Mouse (Mus musculus) midbrain, postnatal 0 days (tissue): Measurements from ENCODE around the gene Gm5662. TPM values are rescaled to one million over a fixed set of nuclear protein-coding genes. Genes with fewer than 3 reads are reported as not detected.
A peak's percentile ranks its signal among the peaks of the same experiment; 100 is the strongest.
"Not testable (repeated sequence)": the region's sequence is repeated elsewhere in the genome, so short reads cannot be mapped to it uniquely, and the experiment has no call there.

Source experiments
- ATAC-seq: fragments of 200-750 bp; cut with Nextera tagmentation; 2 replicates; pipeline ENCODE4 v1.8.0; 2017; ENCODE audit warnings: moderate number of reproducible peaks, mild to moderate bottlenecking, moderate TSS enrichment, moderate library complexity; ENCODE audit not compliant: low FRiP score
- DNase-seq: peaks from one replicate; pipeline ENCODE4 v3.0.0-alpha.2; 2015; ENCODE audit warnings: low spot score
- H3K27ac ChIP-seq: fragments of 300-500 bp; sonication (generic); 2 replicates; pipeline ENCODE4 v1.5.1; 2014; ENCODE audit warnings: low read depth, mild to moderate bottlenecking, low read length, mixed read lengths
- H3K27me3 ChIP-seq: fragments of 300-500 bp; sonication (generic); 2 replicates; pipeline ENCODE4 v1.6.1; 2014; ENCODE audit warnings: low read length, control low read depth, mixed read lengths; ENCODE audit not compliant: insufficient read depth
- H3K36me3 ChIP-seq: fragments of 300-500 bp; sonication (generic); 2 replicates; pipeline ENCODE4 v1.6.1; 2014; ENCODE audit warnings: low read length, control low read depth, mixed read lengths; ENCODE audit not compliant: insufficient read depth
- H3K4me1 ChIP-seq: fragments of 300-500 bp; sonication (generic); 2 replicates; pipeline ENCODE4 v1.6.1; 2014; ENCODE audit warnings: mild to moderate bottlenecking, control low read depth, antibody characterized with exemption, low read length, mixed read lengths; ENCODE audit not compliant: insufficient read depth
- H3K4me2 ChIP-seq: fragments of 300-500 bp; sonication (generic); 2 replicates; pipeline ENCODE4 v1.6.1; 2014; ENCODE audit warnings: low read depth, mild to moderate bottlenecking, low read length, mixed read lengths; ENCODE audit not compliant: poor library complexity, severe bottlenecking
- H3K4me3 ChIP-seq: fragments of 300-500 bp; sonication (generic); 2 replicates; pipeline ENCODE4 v1.5.1; 2014; ENCODE audit warnings: low read depth, mild to moderate bottlenecking, low read length, moderate library complexity
- H3K9ac ChIP-seq: fragments of 300-500 bp; sonication (generic); replicated peaks from 2 replicates; pipeline ENCODE4 v1.6.1; 2014; ENCODE audit warnings: mild to moderate bottlenecking, low read length, moderate library complexity, mixed read lengths; ENCODE audit not compliant: poor library complexity, severe bottlenecking
- H3K9me3 ChIP-seq: fragments of 300-500 bp; sonication (generic); 2 replicates; pipeline ENCODE4 v1.6.1; 2016; ENCODE audit warnings: low read length, control low read depth
- CTCF ChIP-seq: IDR thresholded peaks from 2 replicates; pipeline ENCODE4 v1.5.1; 2016; ENCODE audit warnings: antibody characterized with exemption, mild to moderate bottlenecking
- WGBS: fragments of 180-500 bp; shearing (Covaris S2); extraction: QIAGEN DNeasy Blood & Tissue Kit; methylation state at CpG from one replicate; pipeline ENCODE4 v1.1.7; 2014; 5-methylcytosine and 5-hydroxymethylcytosine counted together
- polyA plus RNA-seq: library from polyadenylated mRNA; unstranded; fragments of >200 nt; fragmentation: Nextera tagmentation; extraction: Ambion mirVana; gene quantifications from 2 replicates; pipeline ENCODE4 v1.2.1, GENCODE M21; 2015
- total RNA-seq: library from RNA; depleted of rRNA; stranded (reverse); fragments of >200 nt; gene quantifications from 2 replicates; pipeline ENCODE4 v1.2.3, GENCODE M21; 2014; rRNA removed

Gene Gm5662
- total and polyA plus RNA-seq, 2 experiments from 2014 or later, result not detected

- no peak overlapping the region for H3K27ac ChIP-seq
- WGBS, result 33% methylated on average over 1 of the region's 1 CpGs
- no peaks in the 10 kb centered on the region for H3K27me3 ChIP-seq
- no peaks in the 10 kb centered on the region for H3K9me3 ChIP-seq
- TF ChIP-seq CTCF, result no peak
- no peak overlapping the region for H3K9ac ChIP-seq
- no peak overlapping the region for H3K4me2 ChIP-seq
- no peak for ATAC-seq
- H3K36me3 ChIP-seq, result no peaks in the 10 kb centered on the region
- no peak overlapping the region for H3K4me3 ChIP-seq
- no peak for DNase-seq
- no peaks in the 10 kb centered on the region for H3K4me1 ChIP-seq
Measured at GRCm38 (mm10) chr12:88257241-88257640, 17.1 kb downstream of the Gm5662 start.

- not testable (repeated sequence) for H3K9me3 ChIP-seq, DNase-seq, H3K4me2 ChIP-seq, ATAC-seq, H3K36me3 ChIP-seq, H3K9ac ChIP-seq, H3K4me1 ChIP-seq, H3K4me3 ChIP-seq, H3K27ac ChIP-seq, H3K27me3 ChIP-seq
- WGBS, result 53% methylated on average over 2 of the region's 2 CpGs
Measured at GRCm38 (mm10) chr12:88255917-88256316, 18.4 kb downstream of the Gm5662 start.

GRCm38 (mm10) chr12:88250000-88250399, 24.3 kb downstream of the Gm5662 start, which contains the start of gene Gm8332:
Gene Gm8332 (minus strand): TSS chr12:88250100.
- H3K4me2 ChIP-seq, H3K36me3 ChIP-seq, H3K9me3 ChIP-seq, H3K4me3 ChIP-seq, H3K27me3 ChIP-seq, DNase-seq, H3K4me1 ChIP-seq, H3K27ac ChIP-seq, H3K9ac ChIP-seq, ATAC-seq: not testable (repeated sequence)
- WGBS, result 67% methylated on average over 1 of the region's 2 CpGs

- H3K4me3 ChIP-seq, ATAC-seq, H3K9me3 ChIP-seq, H3K27me3 ChIP-seq, H3K4me1 ChIP-seq, H3K36me3 ChIP-seq, H3K9ac ChIP-seq, H3K27ac ChIP-seq, H3K4me2 ChIP-seq, DNase-seq: not testable (repeated sequence)
Measured at GRCm38 (mm10) chr12:88245786-88246185, 28.5 kb downstream of the Gm5662 start.

- H3K4me1 ChIP-seq, H3K9ac ChIP-seq, H3K36me3 ChIP-seq, H3K27ac ChIP-seq, ATAC-seq, H3K4me2 ChIP-seq, H3K27me3 ChIP-seq, H3K9me3 ChIP-seq, H3K4me3 ChIP-seq: not testable (repeated sequence)
- peak; percentile 31 for DNase-seq
- TF ChIP-seq CTCF, result peak; percentile 42; the same call in 1 of the 2 replicates
- 50% methylated on average over 1 of the region's 1 CpGs for WGBS
Measured at GRCm38 (mm10) chr12:88242940-88243339, 31.4 kb downstream of the Gm5662 start.

Other genes with a start within 250 kb of the Gm5662 start
- not detected in 2 replicates for gene Gm2056, start 247.5 kb downstream of the Gm5662 start, total RNA-seq
- not detected in 2 replicates for gene Gm2056, start 247.5 kb downstream of the Gm5662 start, polyA plus RNA-seq
- gene Gm16368, start 190.8 kb downstream of the Gm5662 start, total RNA-seq, result not detected in 2 replicates
- gene Gm16368, start 190.8 kb downstream of the Gm5662 start, polyA plus RNA-seq, result not detected in 2 replicates
- not detected in 2 replicates for gene Gm10436, start 92.4 kb downstream of the Gm5662 start, total RNA-seq
- not detected in 2 replicates for gene Gm10436, start 92.4 kb downstream of the Gm5662 start, polyA plus RNA-seq
- not detected in 2 replicates for gene Gm8332, start 24.4 kb downstream of the Gm5662 start, total RNA-seq
- gene Gm8332, start 24.4 kb downstream of the Gm5662 start, polyA plus RNA-seq, result not detected in 2 replicates
- gene Gm5039, start 49.5 kb upstream of the Gm5662 start, total RNA-seq, result not detected in 2 replicates
- not detected in 2 replicates for gene Gm5039, start 49.5 kb upstream of the Gm5662 start, polyA plus RNA-seq
- gene Adck1, start 86.1 kb upstream of the Gm5662 start, total RNA-seq, result 47.1 and 49.1 TPM in 2 replicates
- gene Adck1, start 86.1 kb upstream of the Gm5662 start, polyA plus RNA-seq, result 41.5 and 42.9 TPM in 2 replicates